In the genomic region with DNA sequence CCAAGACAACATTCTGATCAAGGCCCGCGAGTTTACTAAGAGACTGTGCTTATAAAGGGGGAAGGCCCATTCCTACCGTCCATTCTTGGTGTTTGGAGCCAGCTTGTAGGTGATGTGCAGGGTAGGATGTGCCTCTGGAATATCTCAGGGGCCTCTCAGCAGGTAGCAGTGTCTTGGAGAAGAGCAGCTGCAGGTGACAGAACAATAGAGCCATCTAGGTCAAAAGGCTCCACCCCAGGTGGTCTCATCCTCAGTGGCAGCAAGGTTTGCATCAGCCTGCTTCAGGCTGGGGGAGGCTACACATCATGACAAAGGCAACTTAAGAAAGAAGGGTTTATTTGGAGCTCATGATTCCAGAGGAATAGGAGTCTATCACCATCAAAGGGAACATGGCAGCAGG, we compare ENCODE assay signal across 19 mouse cellular contexts. TPM values are rescaled to one million over a fixed set of nuclear protein-coding genes. Genes with fewer than 3 reads are reported as not detected.
"Had no signal": no experiment of that assay in that cellular context is flagged by ENCODE, and none has a peak within 500 bp of the region (broad histone marks: within the 10 kb centered on the region; RNA-seq: fewer than 3 reads in every experiment).

No protein-coding gene starts in this region.

RNA-seq across cellular contexts. Expression of a gene that starts 37.3 kb away (rescaled TPM):
- polyA plus RNA-seq: heart, adult 2 months; heart, embryonic 11.5 days; heart, embryonic 13.5 days; heart, embryonic 15.5 days; heart, postnatal 0 days; hindbrain, embryonic 11.5 days; hindbrain, embryonic 13.5 days; hindbrain, embryonic 15.5 days; hindbrain, postnatal 0 days; intestine, embryonic 14.5 days; intestine, embryonic 16.5 days; kidney, adult 2 months; kidney, embryonic 15.5 days; large intestine, adult 2 months; limb, embryonic 12.5 days; limb, embryonic 14.5 days; liver, embryonic 11.5 days; liver, embryonic 13.5 days; liver, embryonic 15.5 days had no signal
